Mouse (Mus musculus): ENCODE data around the gene Eml3.

Gene Eml3

GRCm38 (mm10) chr19:8989066-8989566 lies 59.8 kb downstream of the Eml3 start, which contains the start of gene Ahnak:
TSS of gene Ahnak (plus strand) at chr19:8989284.
- peak; percentile 39 to 55 for DNase-seq

GRCm38 (mm10) chr19:8989567-8990431 lies 60.4 kb downstream of the Eml3 start:
- peak; percentile 36 to 49 for DNase-seq

GRCm38 (mm10) chr19:8990432-8991102 lies 61.2 kb downstream of the Eml3 start:
- DNase-seq = no peak
